In genomic region chr4:32574604-32575003, GRCm38 (mm10) we compare ENCODE assay signal across 18 mouse cellular contexts. TPM values are rescaled to one million over a fixed set of nuclear protein-coding genes. Genes with fewer than 3 reads are reported as not detected.
DNase-seq lines count a peak whose midpoint lies in the region; ATAC-seq and TF ChIP-seq lines count a peak whose summit lies in the region.
"Had no signal": no experiment of that assay in that cellular context is flagged by ENCODE, and none has a peak within 500 bp of the region (broad histone marks: within the 10 kb centered on the region; RNA-seq: fewer than 3 reads in every experiment).

No protein-coding gene starts in this region.

- TF ChIP-seq EP300 in lung, postnatal 0 days (IDR thresholded peaks at IDR 0.05) = no peak

- no peak overlapping the region for H3K4me2 ChIP-seq in lung, postnatal 0 days (replicated peaks; ENCODE audit: low read depth, low read length)
- H3K4me2 ChIP-seq: embryonic facial prominence, embryonic 12.5 days; heart, embryonic 13.5 days; hindbrain, embryonic 12.5 days; limb, embryonic 13.5 days; midbrain, embryonic 11.5 days had no signal

- no peak overlapping the region for H3K27ac ChIP-seq in kidney, adult 2 months (ENCODE audit: insufficient read depth, low read depth, low read length)
- H3K27ac ChIP-seq in lung, postnatal 0 days (ENCODE audit: low read length) = no peak overlapping the region
- H3K27ac ChIP-seq: embryonic facial prominence, embryonic 12.5 days; heart, embryonic 13.5 days; hindbrain, embryonic 12.5 days; limb, embryonic 13.5 days had no signal

- H3K4me1 ChIP-seq in kidney, adult 2 months (ENCODE audit: control insufficient read depth, insufficient read depth, low read length) = no peaks in the 10 kb centered on the region
- no peaks in the 10 kb centered on the region for H3K4me1 ChIP-seq in lung, postnatal 0 days (ENCODE audit: insufficient read depth, low read depth, low read length)

- 100% methylated on average over 1 of the region's 1 CpGs for WGBS in kidney, adult 2 months
- 76% methylated on average over 1 of the region's 1 CpGs for WGBS in lung, postnatal 0 days

- no peak overlapping the region for H3K4me3 ChIP-seq in kidney, adult 2 months (ENCODE audit: insufficient read depth, low read depth, low read length)
- H3K4me3 ChIP-seq in lung, postnatal 0 days (ENCODE audit: low read depth, low read length) = no peak overlapping the region
- H3K4me3 ChIP-seq: embryonic facial prominence, embryonic 12.5 days; heart, embryonic 13.5 days; hindbrain, embryonic 12.5 days; limb, embryonic 13.5 days; myocyte had no signal

- TF ChIP-seq POLR2A in kidney, adult 2 months (IDR thresholded peaks at IDR 0.05; ENCODE audit: low read depth, low read length) = no peak

- H3K36me3 ChIP-seq in kidney, adult 2 months (ENCODE audit: control insufficient read depth, insufficient read depth, low read length) = no peaks in the 10 kb centered on the region
- peaks cover 8% of the 10 kb centered on the region; the same call in 1 of the 2 replicates for H3K36me3 ChIP-seq in lung, postnatal 0 days (ENCODE audit: insufficient read depth, low read length)

- no peak overlapping the region for H3K9ac ChIP-seq in lung, postnatal 0 days (replicated peaks; ENCODE audit: low read depth)
- H3K9ac ChIP-seq: embryonic facial prominence, embryonic 12.5 days; heart, embryonic 13.5 days; hindbrain, embryonic 12.5 days; limb, embryonic 13.5 days had no signal

- no peaks in the 10 kb centered on the region for H3K9me3 ChIP-seq in lung, postnatal 0 days (ENCODE audit: low read length)
- H3K9me3 ChIP-seq: embryonic facial prominence, embryonic 12.5 days; heart, embryonic 13.5 days; hindbrain, embryonic 12.5 days; limb, embryonic 13.5 days had no signal

- no peak for ATAC-seq in lung, postnatal 0 days

- TF ChIP-seq CTCF in kidney, adult 2 months (conservative IDR thresholded peaks at IDR 0.05; ENCODE audit: insufficient read depth, insufficient read length, low read depth, low read length) = 0 out of 2 replicates have a peak, but pooled peaks have one; percentile 12
- peak; percentile 39 for TF ChIP-seq CTCF in lung, postnatal 0 days (IDR thresholded peaks at IDR 0.05)

- H3K27me3 ChIP-seq in kidney, adult 2 months (replicated peaks; ENCODE audit: control insufficient read depth, insufficient read depth, low read length) = no peaks in the 10 kb centered on the region
- no peaks in the 10 kb centered on the region for H3K27me3 ChIP-seq in lung, postnatal 0 days (replicated peaks; ENCODE audit: insufficient read depth, low read length)
- H3K27me3 ChIP-seq: embryonic facial prominence, embryonic 12.5 days; heart, embryonic 13.5 days; hindbrain, embryonic 12.5 days; limb, embryonic 13.5 days had no signal

- DNase-seq in kidney, adult 2 months = no peak
- DNase-seq in kidney, adult 8-10 months = no peak
- DNase-seq in lung, postnatal 0 days (ENCODE audit: low spot score) = no peak
- DNase-seq in lung, postnatal 25 days (ENCODE audit: low spot score) = no peak
- DNase-seq in NIH3T3 (ENCODE audit: low read depth) = peak; percentile 37
- peak; percentile 19 for DNase-seq in induced T-regulatory cell, adult 2 months (ENCODE audit: low read depth)
- DNase-seq in embryo, embryonic 10.5 days (ENCODE audit: low spot score) = no peak
- no peak for DNase-seq in testis, postnatal 14 days (ENCODE audit: low spot score)
- DNase-seq: cerebellum, postnatal 25 days; kidney, adult 9 months; thymus, postnatal 4 days had no signal

RNA-seq across cellular contexts. Expression of gene Gja10, which starts 28.0 kb away (rescaled TPM):
- polyA plus RNA-seq in kidney, adult 2 months (2012; rRNA removed) = 0.03 TPM in 1 of 2 replicates, not detected in the other
- polyA plus RNA-seq in lung, postnatal 0 days (2015; fragmentation: Nextera tagmentation; extraction: Ambion mirVana) = not detected in 2 replicates
- polyA plus RNA-seq: heart, embryonic 13.5 days; hindbrain, embryonic 12.5 days; limb, embryonic 13.5 days; myocyte; stomach, embryonic 16.5 days had no signal

RNA-seq across cellular contexts. Expression of gene Casp8ap2, which starts 40.6 kb away (rescaled TPM):
- 1.2 and 3.8 TPM in 2 replicates for polyA plus RNA-seq in kidney, adult 2 months (2012; rRNA removed)
- polyA plus RNA-seq in lung, postnatal 0 days (2015; fragmentation: Nextera tagmentation; extraction: Ambion mirVana) = 35.3 and 36.2 TPM in 2 replicates

Comparison
In these comparisons a context has a peak if more than half of its experiments do, and no peak if none do; other contexts are left out.
1. DNase-seq: peak in NIH3T3 (single experiment) and induced T-regulatory cell, adult 2 months (single experiment); none in kidney, adult 2 months (single experiment), kidney, adult 8-10 months (0 of 2), lung, postnatal 0 days (single experiment), lung, postnatal 25 days (single experiment), embryo, embryonic 10.5 days (single experiment) and testis, postnatal 14 days (single experiment).